Mouse (Mus musculus): ENCODE results near the gene Tmem274. TPM values are rescaled to one million over a fixed set of nuclear protein-coding genes. Genes with fewer than 3 reads are reported as not detected.

Tmem274 gene
- polyA plus RNA-seq, 1 experiment: not detected

DNA sequence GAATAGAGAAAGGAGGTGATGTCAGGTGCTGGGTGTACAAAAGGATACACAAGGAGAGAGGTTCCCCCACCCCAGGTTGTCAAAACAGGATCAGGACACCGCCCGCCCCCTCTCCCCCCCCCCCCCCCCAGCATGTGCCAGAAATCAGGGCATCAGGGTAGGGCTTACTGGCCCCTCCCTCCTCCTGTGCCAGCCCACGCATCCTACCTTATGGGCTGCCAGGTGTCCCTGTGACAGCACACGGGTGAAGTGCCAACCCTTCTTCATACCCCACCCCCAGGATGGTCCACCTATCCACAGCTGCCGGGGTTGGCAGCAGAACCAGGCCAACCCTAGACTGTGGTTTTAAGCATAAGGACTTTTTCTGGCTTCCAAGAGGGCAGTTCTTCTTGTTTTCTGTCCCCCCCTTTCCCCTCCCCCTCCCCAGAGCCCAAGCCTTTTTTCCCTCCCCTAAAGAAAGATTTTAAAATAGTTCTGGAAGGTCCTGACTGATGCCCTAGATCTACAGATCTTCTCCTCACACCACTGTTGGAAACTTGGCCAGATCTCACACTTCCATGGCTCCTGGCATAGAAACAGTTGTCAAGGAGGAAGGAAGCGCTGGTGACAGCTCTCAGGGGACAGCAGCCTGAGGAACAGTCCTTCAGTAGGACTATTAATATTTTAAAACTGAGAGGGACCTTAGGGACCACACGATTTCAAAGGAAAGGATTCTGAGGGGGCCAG is 15.4 kb upstream of the Tmem274 start:
- 68% methylated on average over 7 of the region's 7 CpGs for WGBS
- Histone ChIP-seq H3K27ac (ENCODE audit: insufficient read depth, low read depth, low read length) (no peak overlapping the region), H3K4me3 (ENCODE audit: insufficient read depth, low read depth, low read length) (no peak overlapping the region), H3K4me1 (ENCODE audit: control insufficient read depth, insufficient read depth, low read length) (no peaks in the 10 kb centered on the region)
- TF ChIP-seq CTCF (IDR thresholded peaks at IDR 0.05; ENCODE audit: insufficient read depth, low read depth, low read length) (no peak), POLR2A (IDR thresholded peaks at IDR 0.05; ENCODE audit: insufficient read depth, low read depth, low read length) (no peak)

DNA sequence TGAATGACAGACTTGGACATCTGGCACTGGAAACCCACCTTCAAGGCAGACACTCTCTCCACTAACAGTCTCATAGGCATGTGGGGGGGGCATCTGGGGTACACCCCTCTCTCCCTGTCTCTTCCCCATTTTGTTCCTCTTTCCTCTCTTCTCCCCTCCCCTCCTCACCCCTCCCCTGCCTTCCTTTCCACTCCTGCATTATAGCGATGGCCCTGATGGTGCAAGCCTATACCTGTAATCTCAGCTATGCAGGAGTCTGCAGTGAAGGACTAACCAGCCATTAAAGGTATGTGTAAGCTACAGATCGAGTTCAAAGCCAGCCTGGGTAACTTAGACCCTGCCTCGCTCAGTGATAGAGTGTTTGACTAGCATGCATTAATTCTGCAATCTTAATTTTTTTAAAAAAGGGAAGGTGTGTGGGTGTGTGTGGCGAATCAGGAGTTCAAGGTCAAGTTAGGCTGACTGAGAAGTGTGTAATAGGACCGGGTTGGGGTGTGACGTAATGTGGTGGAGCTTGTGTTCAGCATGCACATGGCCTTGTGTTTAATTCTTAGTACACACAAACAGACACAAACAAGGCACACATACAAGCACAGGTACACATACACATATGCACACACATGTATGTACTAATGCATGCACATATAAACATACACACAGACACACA is 14.7 kb upstream of the Tmem274 start:
- no peak overlapping the region for H3K27ac ChIP-seq (ENCODE audit: insufficient read depth, low read depth, low read length)
- 88% methylated on average over 6 of the region's 6 CpGs for WGBS

DNA sequence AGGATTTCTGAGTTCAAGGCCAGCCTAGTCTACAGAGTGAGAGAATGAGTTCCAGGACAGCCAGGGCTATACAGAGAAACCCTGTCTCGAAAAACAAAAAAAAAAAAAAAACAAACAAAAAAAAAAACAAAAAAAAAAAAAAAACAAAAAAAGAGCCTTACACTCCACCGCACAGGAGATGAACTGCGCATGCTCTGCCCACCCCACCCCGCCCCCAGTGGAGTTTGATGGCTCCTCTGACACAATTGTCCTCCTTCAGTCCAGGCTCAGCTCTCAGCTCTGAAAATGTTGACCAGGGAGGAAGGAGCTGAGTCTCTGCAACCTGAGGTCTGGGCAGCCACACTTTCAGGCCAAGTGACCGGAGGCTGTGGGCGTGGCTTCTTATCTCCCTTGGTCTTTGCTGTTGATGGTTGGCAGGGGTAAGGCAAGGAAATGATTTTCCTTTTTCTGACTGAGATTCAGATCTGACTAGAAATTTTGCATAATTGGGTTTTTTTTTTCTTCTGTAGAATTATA is 13.7 kb upstream of the Tmem274 start:
- no peaks in the 10 kb centered on the region for H3K4me1 ChIP-seq (ENCODE audit: control insufficient read depth, insufficient read depth, low read length)
- H3K27ac ChIP-seq (ENCODE audit: insufficient read depth, low read depth, low read length): no peak overlapping the region
- no peak overlapping the region for H3K4me3 ChIP-seq (ENCODE audit: insufficient read depth, low read depth, low read length)
- TF ChIP-seq POLR2A (IDR thresholded peaks at IDR 0.05; ENCODE audit: insufficient read depth, low read depth, low read length): no peak
- TF ChIP-seq CTCF (IDR thresholded peaks at IDR 0.05; ENCODE audit: insufficient read depth, low read depth, low read length): no peak
- WGBS: 79% methylated on average over 6 of the region's 6 CpGs

More for the DNA sequence above, 14.7 kb upstream of the Tmem274 start:
- no peak for TF ChIP-seq POLR2A (IDR thresholded peaks at IDR 0.05; ENCODE audit: insufficient read depth, low read depth, low read length)
- no peak for TF ChIP-seq CTCF (IDR thresholded peaks at IDR 0.05; ENCODE audit: insufficient read depth, low read depth, low read length)
- no peak overlapping the region for H3K4me3 ChIP-seq (ENCODE audit: insufficient read depth, low read depth, low read length)
- H3K4me1 ChIP-seq (ENCODE audit: control insufficient read depth, insufficient read depth, low read length): no peaks in the 10 kb centered on the region

DNA sequence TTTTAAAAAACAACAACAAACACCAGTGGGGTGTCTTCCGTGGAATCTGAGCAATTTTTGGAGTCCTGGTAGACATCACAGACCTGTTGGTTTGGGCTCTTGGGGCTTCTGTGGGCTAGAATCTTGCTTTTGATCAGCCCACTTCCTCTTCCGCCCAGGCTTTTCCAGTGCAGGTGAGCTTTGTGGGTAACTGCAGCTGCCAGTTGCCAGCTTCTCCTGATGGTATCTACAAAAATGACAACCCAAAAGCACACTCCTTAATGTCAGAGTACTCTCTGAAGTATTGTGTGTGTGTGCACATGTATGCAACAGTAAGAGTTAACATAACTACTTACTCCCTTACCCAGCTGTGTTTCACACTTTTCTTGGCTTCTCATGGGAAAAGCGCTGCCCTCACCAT is 7.6 kb upstream of the Tmem274 start:
- Histone ChIP-seq H3K4me1 (ENCODE audit: control insufficient read depth, insufficient read depth, low read length) (no peaks in the 10 kb centered on the region), H3K4me3 (ENCODE audit: insufficient read depth, low read depth, low read length) (no peak overlapping the region), H3K27ac (ENCODE audit: insufficient read depth, low read depth, low read length) (no peak overlapping the region)
- no peak for TF ChIP-seq POLR2A (IDR thresholded peaks at IDR 0.05; ENCODE audit: insufficient read depth, low read depth, low read length)
- 94% methylated on average over 3 of the region's 3 CpGs for WGBS

DNA sequence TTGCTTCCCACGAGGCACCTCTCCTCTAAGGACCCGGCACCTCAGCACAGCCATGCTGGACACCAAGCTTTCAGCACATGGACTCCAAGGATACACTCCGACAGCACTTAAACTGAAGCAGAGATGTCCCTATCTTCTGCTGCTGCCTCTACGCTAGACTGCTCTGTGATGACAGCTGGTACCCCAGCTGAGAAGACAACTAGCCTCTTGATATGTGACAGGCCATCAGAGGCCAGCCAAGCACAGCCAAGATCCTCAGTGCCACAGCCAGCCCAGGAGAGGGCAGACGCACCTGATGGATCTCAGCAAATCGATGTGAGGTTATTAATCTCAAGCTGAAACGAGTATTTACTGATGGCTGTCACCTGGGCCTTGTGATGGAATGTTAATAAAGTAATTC is 2.1 kb upstream of the Tmem274 start:
- H3K4me1 ChIP-seq (ENCODE audit: control insufficient read depth, insufficient read depth, low read length): no peaks in the 10 kb centered on the region
- H3K27ac ChIP-seq (ENCODE audit: insufficient read depth, low read depth, low read length): no peak overlapping the region
- TF ChIP-seq POLR2A (IDR thresholded peaks at IDR 0.05; ENCODE audit: insufficient read depth, low read depth, low read length) (no peak), CTCF (IDR thresholded peaks at IDR 0.05; ENCODE audit: insufficient read depth, low read depth, low read length) (no peak)
- 83% methylated on average over 7 of the region's 7 CpGs for WGBS
- H3K4me3 ChIP-seq (ENCODE audit: insufficient read depth, low read depth, low read length): no peak overlapping the region

DNA sequence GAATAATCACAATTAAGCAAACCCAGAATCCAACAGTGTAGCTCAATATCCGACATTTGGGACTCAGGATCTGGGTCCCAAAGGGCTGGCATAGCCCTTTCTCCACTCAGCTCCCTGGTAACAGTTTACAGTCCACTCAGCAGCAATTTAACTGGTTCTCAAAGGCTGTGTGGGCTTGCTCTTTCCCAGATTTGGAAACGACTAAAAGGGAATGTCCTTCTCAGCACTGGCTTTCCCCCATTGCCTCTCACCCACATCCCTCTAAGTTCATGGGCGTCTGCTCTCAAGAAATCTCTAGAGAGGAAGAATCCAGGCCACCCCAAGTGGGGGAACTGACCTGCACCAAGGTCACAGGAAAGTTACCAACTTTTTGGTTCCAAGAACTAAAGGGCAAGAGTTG is 7.4 kb downstream of the Tmem274 start:
- Histone ChIP-seq H3K4me3 (ENCODE audit: insufficient read depth, low read depth, low read length) (peak overlapping the region; percentile 78), H3K4me1 (ENCODE audit: control insufficient read depth, insufficient read depth, low read length) (peaks cover 9% of the 10 kb centered on the region), H3K27ac (ENCODE audit: insufficient read depth, low read depth, low read length) (peak overlapping the region; percentile 59)
- TF ChIP-seq CTCF (IDR thresholded peaks at IDR 0.05; ENCODE audit: insufficient read depth, low read depth, low read length): no peak
- TF ChIP-seq POLR2A (IDR thresholded peaks at IDR 0.05; ENCODE audit: insufficient read depth, low read depth, low read length): no peak
- WGBS: 16% methylated on average over 3 of the region's 3 CpGs

DNA sequence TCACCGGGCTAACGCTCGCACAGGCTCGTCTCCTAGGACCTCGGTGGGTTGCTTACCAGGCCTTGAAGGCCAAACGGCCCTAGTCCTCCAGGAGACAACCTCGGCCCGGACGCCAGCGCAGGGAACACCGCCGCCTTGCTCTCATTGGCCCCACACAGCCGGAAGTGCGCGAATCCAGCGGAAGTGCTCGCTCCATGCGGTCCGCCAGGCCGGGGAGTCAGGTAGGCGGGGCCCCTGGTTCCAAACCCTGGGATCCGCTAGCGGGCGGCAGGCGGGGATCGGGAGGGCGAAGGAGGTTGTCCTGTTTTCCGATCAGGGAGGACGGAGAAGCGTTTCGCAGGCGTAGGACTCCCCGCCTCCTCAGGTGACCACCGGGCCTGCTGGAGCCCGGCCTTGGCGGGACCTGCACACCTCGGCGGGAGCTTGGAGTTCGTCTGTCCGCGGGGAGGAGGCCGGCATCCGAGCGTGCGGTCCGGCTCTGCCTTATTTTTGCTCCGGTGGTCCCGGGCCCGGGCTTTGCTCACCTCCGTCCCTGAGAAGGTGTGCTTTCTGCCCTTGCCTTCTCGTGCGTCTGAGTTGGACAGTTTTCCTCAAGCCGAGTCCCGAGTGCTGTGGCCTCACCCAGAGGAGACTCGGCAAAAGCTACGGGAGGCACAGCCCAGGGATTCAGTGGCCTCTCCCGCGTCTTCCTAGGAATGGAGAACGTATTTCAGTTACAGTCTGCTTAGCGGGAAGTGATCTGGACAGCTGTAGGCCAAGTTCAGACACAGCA is 8.1 kb downstream of the Tmem274 start, which contains the start of the genes Nmnat1 and Lzic:
Gene Nmnat1 (minus strand): TSS at position 150 of the 772 bp plus-strand sequence.
Gene Lzic (plus strand): TSS at position 177 of the 772 bp plus-strand sequence.
- TF ChIP-seq POLR2A (IDR thresholded peaks at IDR 0.05; ENCODE audit: insufficient read depth, low read depth, low read length) (peak; percentile 52), CTCF (IDR thresholded peaks at IDR 0.05; ENCODE audit: insufficient read depth, low read depth, low read length) (no peak)
- Histone ChIP-seq H3K27ac (ENCODE audit: insufficient read depth, low read depth, low read length) (peak within 1 kb of the TSS; percentile 59), H3K4me1 (ENCODE audit: control insufficient read depth, insufficient read depth, low read length) (peaks cover 9% of the 10 kb centered on the region), H3K4me3 (ENCODE audit: insufficient read depth, low read depth, low read length) (peak within 1 kb of the TSS; percentile 78)
- under 1% methylated on average over 60 of the region's 60 CpGs for WGBS

DNA sequence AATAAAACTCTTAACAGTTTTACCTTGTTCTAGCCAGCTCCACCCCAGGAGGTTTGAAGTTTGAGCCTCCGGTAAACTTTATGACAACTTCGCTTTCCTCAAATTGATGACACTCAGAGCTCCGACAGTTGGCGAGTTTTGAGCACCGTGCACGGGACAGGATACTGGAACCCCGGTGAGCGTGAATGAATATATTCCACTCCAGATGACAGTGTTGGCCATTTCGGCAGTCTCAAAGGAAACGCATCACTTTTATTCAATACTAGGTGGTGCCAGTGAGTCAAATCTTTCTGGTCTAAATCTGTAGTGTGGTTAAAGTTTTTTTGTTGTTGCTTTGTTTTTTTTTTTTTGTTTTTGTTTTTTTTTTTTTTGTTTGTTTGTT is 8.6 kb downstream of the Tmem274 start:
- under 1% methylated on average over 10 of the region's 10 CpGs for WGBS
- no peak overlapping the region for H3K27ac ChIP-seq (ENCODE audit: insufficient read depth, low read depth, low read length)

More for the DNA sequence above, 8.6 kb downstream of the Tmem274 start:
- Histone ChIP-seq H3K4me3 (ENCODE audit: insufficient read depth, low read depth, low read length) (peak overlapping the region; percentile 78), H3K4me1 (ENCODE audit: control insufficient read depth, insufficient read depth, low read length) (peaks cover 9% of the 10 kb centered on the region)
- no peak for TF ChIP-seq CTCF (IDR thresholded peaks at IDR 0.05; ENCODE audit: insufficient read depth, low read depth, low read length)
- TF ChIP-seq POLR2A (IDR thresholded peaks at IDR 0.05; ENCODE audit: insufficient read depth, low read depth, low read length): no peak
